Mouse (Mus musculus) small intestine, adult 2 months (tissue): Measurements from ENCODE around the gene Klk10.

Experiments used
- CTCF ChIP-seq: fragments of 200-500 bp; IDR thresholded peaks from 2 replicates; pipeline ENCODE4 v1.5.1; 2012; ENCODE audit warnings: low read depth, mild to moderate bottlenecking, control low read depth, inconsistent platforms, low read length, moderate library complexity, mixed read lengths; ENCODE audit not compliant: insufficient replicate concordance, insufficient read length; ENCODE audit errors: extremely low read depth
- POLR2A ChIP-seq: fragments of 200-500 bp; IDR thresholded peaks from 2 replicates; pipeline ENCODE4 v1.6.1; 2012; ENCODE audit warnings: low read depth, mild to moderate bottlenecking, control low read depth, inconsistent platforms, low read length, moderate library complexity

DNA sequence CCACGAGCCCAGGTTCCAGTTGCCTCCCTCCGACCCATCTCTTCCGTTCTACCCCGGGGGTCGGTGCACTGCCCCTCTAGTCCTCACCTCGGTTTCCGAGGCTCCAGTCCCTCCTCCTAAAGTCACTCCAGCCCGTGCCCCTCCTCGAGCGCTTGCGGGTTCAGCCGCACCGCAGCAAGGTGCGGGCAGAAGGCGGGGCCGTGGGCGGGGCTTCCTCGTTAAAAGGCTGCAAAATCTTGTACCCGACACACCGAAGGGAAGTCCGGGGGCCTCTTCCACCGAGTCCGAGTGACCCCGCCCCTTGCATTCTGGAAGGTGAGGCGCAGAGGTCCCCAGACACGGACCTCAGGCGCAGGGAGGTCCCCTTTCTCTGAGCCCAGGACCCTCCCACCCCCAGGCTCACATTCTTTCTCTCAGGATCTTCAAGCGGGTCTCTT lies 16.5 kb downstream of the Klk10 start, which contains the start of gene Klk8:
- TF ChIP-seq CTCF (no peak), POLR2A (no peak)
